Mouse (Mus musculus) kidney, embryonic 15.5 days (tissue): ENCODE results near the gene Lrrc23. TPM values are rescaled to one million over a fixed set of nuclear protein-coding genes. Genes with fewer than 3 reads are reported as not detected.

Source experiments
- ATAC-seq: fragments of 200-750 bp; cut with Nextera tagmentation; replicated peaks from 2 replicates; pipeline ENCODE4 v1.8.0; 2017; ENCODE audit warnings: moderate TSS enrichment; ENCODE audit not compliant: low FRiP score
- H3K27ac ChIP-seq: fragments of 300-500 bp; sonication (generic); 2 replicates; pipeline ENCODE4 v1.5.1; 2015; ENCODE audit warnings: mild to moderate bottlenecking, inconsistent platforms
- H3K27me3 ChIP-seq: fragments of 300-500 bp; sonication (generic); 2 replicates; pipeline ENCODE4 v1.6.1; 2015; ENCODE audit warnings: inconsistent platforms
- H3K36me3 ChIP-seq: fragments of 300-500 bp; sonication (generic); 2 replicates; pipeline ENCODE4 v1.6.1; 2015; ENCODE audit warnings: inconsistent platforms
- H3K4me1 ChIP-seq: fragments of 300-500 bp; sonication (generic); 2 replicates; pipeline ENCODE4 v1.6.1; 2015; ENCODE audit warnings: inconsistent platforms
- H3K4me2 ChIP-seq: fragments of 300-500 bp; sonication (generic); 2 replicates; pipeline ENCODE4 v1.6.1; 2015; ENCODE audit warnings: moderate library complexity, mild to moderate bottlenecking, inconsistent platforms
- H3K4me3 ChIP-seq: fragments of 300-500 bp; sonication (generic); replicated peaks from 2 replicates; pipeline ENCODE4 v1.5.1; 2015; ENCODE audit warnings: mild to moderate bottlenecking, inconsistent platforms
- H3K9ac ChIP-seq: fragments of 300-500 bp; sonication (generic); 2 replicates; pipeline ENCODE4 v1.6.1; 2015; ENCODE audit warnings: mild to moderate bottlenecking, inconsistent platforms
- H3K9me3 ChIP-seq: fragments of 300-500 bp; sonication (generic); replicated peaks from 2 replicates; pipeline ENCODE4 v1.6.1; 2016; ENCODE audit warnings: inconsistent platforms
- WGBS: fragments of 180-500 bp; shearing (Covaris S2); methylation state at CpG from one replicate; pipeline ENCODE4 v1.1.7; 2015; ENCODE audit warnings: mixed read lengths; 5-methylcytosine and 5-hydroxymethylcytosine counted together
- polyA plus RNA-seq: library from polyadenylated mRNA; unstranded; fragments of >200 nt; fragmentation: Nextera tagmentation; extraction: Ambion mirVana; gene quantifications from 2 replicates; pipeline ENCODE4 v1.2.1, GENCODE M21; 2015

Gene Lrrc23
- polyA plus RNA-seq, 1 experiment from 2014 or later = 0.90 TPM

GRCm38 (mm10) chr6:124745490-124746295 is 33.8 kb downstream of the Lrrc23 start:
- Histone ChIP-seq H3K27me3 (no peaks in the 10 kb centered on the region), H3K4me3 (peak overlapping the region; percentile 55), H3K9ac (peak overlapping the region; percentile 71), H3K27ac (peak overlapping the region; percentile 95), H3K4me1 (peaks cover 52% of the 10 kb centered on the region), H3K36me3 (peaks cover 65% of the 10 kb centered on the region), H3K9me3 (no peaks in the 10 kb centered on the region), H3K4me2 (peak overlapping the region; percentile 94)
- ATAC-seq = peak; percentile 85
- WGBS = 2% methylated on average over 85 of the region's 85 CpGs

GRCm38 (mm10) chr6:124744755-124745321 is 34.7 kb downstream of the Lrrc23 start:
- Histone ChIP-seq H3K27ac (peak overlapping the region; percentile 95), H3K9me3 (no peaks in the 10 kb centered on the region), H3K9ac (peak overlapping the region; percentile 10), H3K4me2 (peak overlapping the region; percentile 94), H3K4me3 (peak overlapping the region; percentile 55), H3K4me1 (peaks cover 52% of the 10 kb centered on the region), H3K27me3 (no peaks in the 10 kb centered on the region), H3K36me3 (peaks cover 65% of the 10 kb centered on the region)
- 0 out of 2 replicates have a peak, but pooled peaks have one; percentile 1 for ATAC-seq
- 48% methylated on average over 26 of the region's 26 CpGs for WGBS

GRCm38 (mm10) chr6:124743647-124744046 is 35.9 kb downstream of the Lrrc23 start:
- H3K9me3 ChIP-seq = no peaks in the 10 kb centered on the region
- H3K4me3 ChIP-seq = no peak overlapping the region
- H3K4me2 ChIP-seq = no peak overlapping the region
- ATAC-seq = no peak
- no peak overlapping the region for H3K9ac ChIP-seq
- H3K4me1 ChIP-seq = peaks cover 63% of the 10 kb centered on the region
- H3K27ac ChIP-seq = no peak overlapping the region
- peaks cover 54% of the 10 kb centered on the region for H3K36me3 ChIP-seq
- WGBS = 84% methylated on average over 8 of the region's 8 CpGs
- H3K27me3 ChIP-seq = no peaks in the 10 kb centered on the region

DNA sequence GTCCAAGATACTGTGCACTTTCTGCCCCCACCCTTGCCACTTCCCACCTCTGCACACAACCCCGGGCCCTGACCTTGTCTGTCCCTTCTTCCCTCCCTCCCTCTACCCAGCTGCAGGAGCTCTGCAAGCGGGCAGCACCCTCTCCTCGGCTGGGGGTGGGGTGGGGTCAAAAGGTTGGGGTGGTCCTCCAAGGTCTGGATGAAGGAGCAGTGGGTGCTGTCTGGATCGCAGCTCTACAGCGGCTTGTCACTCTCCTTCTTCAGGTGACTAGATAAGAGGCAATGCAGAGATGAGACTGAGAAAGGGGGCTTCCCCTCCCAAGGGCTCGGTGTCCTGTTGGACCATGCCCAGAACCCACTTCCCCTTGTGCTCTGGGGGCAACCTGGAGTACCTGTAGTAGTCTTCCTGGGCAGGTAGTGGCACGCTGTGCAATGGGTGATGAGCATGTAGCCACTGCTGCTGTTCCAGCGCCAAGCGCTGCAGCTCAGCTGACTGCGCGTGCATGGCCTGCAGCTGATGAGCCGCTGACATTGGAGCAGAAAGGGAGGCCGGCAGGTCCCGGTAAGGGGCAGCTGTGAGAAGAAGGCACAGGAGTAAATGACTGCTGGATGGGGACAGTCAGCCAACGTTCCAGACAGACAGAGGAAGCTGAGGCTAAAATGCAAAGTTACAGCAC is 36.5 kb downstream of the Lrrc23 start:
- H3K36me3 ChIP-seq = peaks cover 48% of the 10 kb centered on the region
- no peak overlapping the region for H3K4me3 ChIP-seq
- peaks cover 69% of the 10 kb centered on the region for H3K4me1 ChIP-seq
- H3K9me3 ChIP-seq = no peaks in the 10 kb centered on the region
- peak overlapping the region; percentile 14; the same call in 1 of the 2 replicates for H3K9ac ChIP-seq
- no peak for ATAC-seq
- H3K27me3 ChIP-seq = no peaks in the 10 kb centered on the region
- 89% methylated on average over 15 of the region's 15 CpGs for WGBS
- no peak overlapping the region for H3K27ac ChIP-seq
- H3K4me2 ChIP-seq = no peak overlapping the region

DNA sequence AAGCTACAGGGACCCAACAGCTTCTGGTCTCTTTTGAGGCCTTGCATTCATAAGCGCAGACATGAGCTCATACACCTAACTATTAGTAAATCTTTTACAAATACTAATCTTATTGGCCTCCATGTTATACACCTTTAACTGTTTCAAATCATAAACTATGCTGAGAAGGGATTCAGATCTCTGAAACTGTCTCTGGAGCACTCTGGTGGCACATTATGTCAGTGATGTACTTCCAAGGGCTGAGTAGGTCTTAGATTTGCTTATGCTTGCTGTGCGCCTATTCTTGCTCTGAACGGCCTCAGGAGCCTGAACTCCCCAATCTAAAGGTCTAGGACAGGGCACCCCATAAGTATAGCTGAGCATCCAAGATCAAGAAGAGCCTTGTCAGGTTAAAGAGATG is 37.7 kb downstream of the Lrrc23 start:
- peak overlapping the region; percentile 58 for H3K4me3 ChIP-seq
- peak overlapping the region; percentile 76 for H3K9ac ChIP-seq

DNA sequence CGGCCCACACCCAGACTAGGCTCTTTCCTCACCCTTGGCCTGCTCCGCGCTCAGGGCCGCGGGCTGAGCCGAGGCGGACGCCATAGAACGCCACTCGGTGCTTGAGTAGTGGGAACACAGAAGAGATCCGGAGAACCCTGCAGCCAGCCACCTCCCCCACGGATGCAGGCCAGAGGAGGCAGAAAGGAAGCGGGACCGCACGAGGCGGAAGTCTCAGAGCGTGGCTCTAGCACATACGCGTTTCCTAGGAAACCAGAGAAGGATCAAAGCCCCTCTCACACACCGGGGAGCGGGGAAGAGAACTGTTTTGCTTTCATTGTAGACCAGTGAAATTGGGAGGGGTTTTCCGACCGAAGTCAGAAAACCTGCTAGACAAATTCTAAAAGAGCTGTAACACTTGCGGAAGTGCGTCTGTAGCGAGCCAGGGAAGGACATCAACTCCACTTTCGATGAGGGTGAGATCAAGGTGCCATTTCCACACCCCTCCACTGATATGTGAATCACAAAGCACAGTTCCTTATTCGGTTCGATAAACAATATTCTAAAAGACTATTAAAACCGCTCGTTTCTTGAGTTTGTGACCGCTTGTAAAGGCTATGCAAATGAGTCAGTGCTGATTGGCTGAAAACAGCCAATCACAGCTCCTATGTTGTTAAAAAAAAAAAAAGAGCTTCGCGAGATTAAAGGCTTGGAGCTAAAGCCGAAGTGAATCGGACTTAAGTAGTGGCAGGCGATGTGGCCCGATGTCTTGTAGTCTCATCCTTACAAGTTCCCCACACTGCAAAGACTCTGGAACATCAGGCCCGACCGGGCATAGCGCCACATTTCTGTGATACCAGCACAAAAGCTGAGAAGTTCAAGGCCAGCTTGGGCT is 38.4 kb downstream of the Lrrc23 start, which contains the start of gene Grcc10:
TSS of gene Grcc10 (minus strand) at position 487 of the 874 bp plus-strand sequence.
- H3K4me3 ChIP-seq = peak within 1 kb of the TSS; percentile 58
- peak within 1 kb of the TSS; percentile 99 for H3K27ac ChIP-seq
- peak within 1 kb of the TSS; percentile 75 for H3K4me2 ChIP-seq
- no peaks in the 10 kb centered on the region for H3K27me3 ChIP-seq
- H3K4me1 ChIP-seq = peaks cover 53% of the 10 kb centered on the region
- under 1% methylated on average over 41 of the region's 41 CpGs for WGBS
- peak; percentile 81 for ATAC-seq
- H3K9me3 ChIP-seq = no peaks in the 10 kb centered on the region
- H3K36me3 ChIP-seq = peaks cover 29% of the 10 kb centered on the region
- H3K9ac ChIP-seq = peak within 1 kb of the TSS; percentile 76

More for the DNA sequence above, 37.7 kb downstream of the Lrrc23 start:
- H3K27me3 ChIP-seq = no peaks in the 10 kb centered on the region
- 74% methylated on average over 3 of the region's 3 CpGs for WGBS
- H3K4me2 ChIP-seq = peak overlapping the region; percentile 75
- no peaks in the 10 kb centered on the region for H3K9me3 ChIP-seq
- no peak for ATAC-seq
- peaks cover 60% of the 10 kb centered on the region for H3K4me1 ChIP-seq
- peak overlapping the region; percentile 99 for H3K27ac ChIP-seq
- peaks cover 36% of the 10 kb centered on the region for H3K36me3 ChIP-seq

- peak overlapping the region; percentile 76 for H3K9ac ChIP-seq
- H3K4me3 ChIP-seq = peak overlapping the region; percentile 58
- H3K4me2 ChIP-seq = peak overlapping the region; percentile 75
- H3K27ac ChIP-seq = peak overlapping the region; percentile 99
- H3K27me3 ChIP-seq = no peaks in the 10 kb centered on the region
- H3K4me1 ChIP-seq = peaks cover 47% of the 10 kb centered on the region
- H3K9me3 ChIP-seq = no peaks in the 10 kb centered on the region
- peak; percentile 6 for ATAC-seq
- WGBS = under 1% methylated on average over 29 of the region's 29 CpGs
- H3K36me3 ChIP-seq = peaks cover 29% of the 10 kb centered on the region
Observed at GRCm38 (mm10) chr6:124740211-124740887, 39.2 kb downstream of the Lrrc23 start.

DNA sequence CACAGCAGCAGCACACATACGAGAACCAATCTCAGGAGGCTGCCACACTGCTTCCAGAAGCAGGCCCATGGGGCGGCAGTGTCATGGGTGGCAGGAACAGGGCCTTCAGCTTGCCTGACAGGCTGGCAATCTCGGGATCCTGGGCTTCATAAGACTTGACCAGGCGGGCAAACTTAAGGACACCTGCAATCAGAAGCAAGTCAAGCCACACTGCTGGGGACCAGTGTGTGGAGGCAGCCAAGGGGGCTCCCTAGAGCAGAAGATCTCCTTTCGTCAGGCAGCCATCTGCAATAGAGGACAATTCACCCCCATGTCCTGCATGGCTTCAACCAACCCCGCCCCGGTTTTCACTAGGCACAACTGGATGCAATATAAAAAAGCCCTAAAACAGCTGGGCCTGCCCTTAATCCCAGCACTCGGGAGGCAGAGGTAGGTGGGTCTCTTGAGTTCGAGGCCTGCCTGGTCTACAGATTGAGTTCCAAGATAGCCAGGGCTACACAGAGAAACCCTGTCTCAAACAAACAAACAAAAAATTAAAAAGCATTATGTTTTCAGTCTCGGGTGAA is 40.2 kb downstream of the Lrrc23 start:
- Histone ChIP-seq H3K4me2 (peak overlapping the region; percentile 75), H3K36me3 (peaks cover 21% of the 10 kb centered on the region), H3K27me3 (no peaks in the 10 kb centered on the region), H3K9me3 (no peaks in the 10 kb centered on the region), H3K27ac (peak overlapping the region; percentile 99), H3K4me3 (peak overlapping the region; percentile 58; the same call in 1 of the 2 replicates), H3K4me1 (peaks cover 37% of the 10 kb centered on the region), H3K9ac (0 out of 2 replicates have a peak overlapping the region, but pooled peaks have one; percentile 76)
- 82% methylated on average over 10 of the region's 10 CpGs for WGBS
- no peak for ATAC-seq

DNA sequence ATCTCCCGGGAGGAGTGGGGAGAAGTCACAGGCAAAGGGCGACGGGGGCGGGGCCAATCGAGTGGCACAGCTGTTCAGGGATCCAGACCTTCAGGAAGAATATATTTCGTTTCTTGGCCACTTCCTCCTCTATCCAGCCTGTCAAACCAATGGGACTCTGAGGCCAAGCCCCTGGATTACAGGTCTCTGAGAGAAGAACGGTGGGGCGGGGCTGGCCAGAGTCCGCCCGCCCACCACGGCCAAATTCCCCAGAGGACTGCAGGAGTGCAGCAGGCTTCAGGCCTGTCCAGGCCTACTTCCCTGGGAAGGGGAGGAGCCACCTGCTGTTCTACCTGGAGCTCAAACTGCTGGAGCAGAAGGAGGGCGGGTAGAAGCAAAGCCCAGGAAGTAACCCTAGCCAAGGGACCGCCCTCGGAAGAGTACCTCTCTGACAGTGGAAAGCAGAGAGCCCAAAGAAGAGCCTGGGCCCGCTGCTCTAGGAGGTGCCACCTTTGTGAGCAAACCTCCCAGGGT is 41.0 kb downstream of the Lrrc23 start, which contains the start of gene Ptpn6:
TSS of gene Ptpn6 (minus strand) at position 204 of the 513 bp plus-strand sequence.
- H3K9ac ChIP-seq = 0 out of 2 replicates have a peak within 1 kb of the TSS, but pooled peaks have one; percentile 76

DNA sequence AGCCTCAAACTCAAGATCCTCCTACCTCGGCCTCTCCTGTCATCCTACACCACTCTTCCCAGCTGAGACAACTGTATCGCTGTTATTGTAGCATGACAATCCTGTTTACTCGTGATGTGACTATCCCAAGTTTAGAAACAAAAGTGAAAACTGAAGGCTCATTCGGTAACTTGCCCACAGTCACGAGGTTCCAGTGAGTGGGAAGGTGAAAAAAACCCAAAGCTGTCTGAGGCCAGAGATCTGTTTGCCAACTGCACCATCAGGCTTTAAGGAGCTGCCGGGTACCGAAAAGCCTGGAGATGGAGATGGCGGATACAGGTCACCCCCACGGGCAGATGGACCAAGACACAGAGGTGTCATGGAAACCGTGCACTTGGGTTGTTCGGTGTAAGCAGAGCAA is 42.5 kb downstream of the Lrrc23 start:
- no peak for ATAC-seq
- H3K36me3 ChIP-seq = no peaks in the 10 kb centered on the region
- 87% methylated on average over 11 of the region's 11 CpGs for WGBS

More for the DNA sequence above, 41.0 kb downstream of the Lrrc23 start, which contains the start of gene Ptpn6:
- Histone ChIP-seq H3K4me3 (peak within 1 kb of the TSS; percentile 58), H3K4me1 (peaks cover 37% of the 10 kb centered on the region), H3K4me2 (peak within 1 kb of the TSS; percentile 75), H3K9me3 (no peaks in the 10 kb centered on the region), H3K27ac (peak within 1 kb of the TSS; percentile 99), H3K27me3 (no peaks in the 10 kb centered on the region), H3K36me3 (peaks cover 14% of the 10 kb centered on the region)
- peak; percentile 61 for ATAC-seq
- WGBS = 24% methylated on average over 15 of the region's 15 CpGs

More for the DNA sequence above, 42.5 kb downstream of the Lrrc23 start:
- H3K4me2 ChIP-seq = no peak overlapping the region
- H3K9ac ChIP-seq = no peak overlapping the region
- no peak overlapping the region for H3K4me3 ChIP-seq
- H3K27ac ChIP-seq = no peak overlapping the region
- H3K27me3 ChIP-seq = no peaks in the 10 kb centered on the region
- no peaks in the 10 kb centered on the region for H3K9me3 ChIP-seq
- peaks cover 39% of the 10 kb centered on the region for H3K4me1 ChIP-seq
